Mouse (Mus musculus): Measurements from ENCODE around the gene Bach1. TPM values are rescaled to one million over a fixed set of nuclear protein-coding genes. Genes with fewer than 3 reads are reported as not detected.
"Not testable (repeated sequence)": the region's sequence is repeated elsewhere in the genome, so short reads cannot be mapped to it uniquely, and the experiment has no call there.

Gene Bach1
- total and polyA plus RNA-seq, 2 experiments from 2014 or later: 13.1 to 34.2 TPM

DNA sequence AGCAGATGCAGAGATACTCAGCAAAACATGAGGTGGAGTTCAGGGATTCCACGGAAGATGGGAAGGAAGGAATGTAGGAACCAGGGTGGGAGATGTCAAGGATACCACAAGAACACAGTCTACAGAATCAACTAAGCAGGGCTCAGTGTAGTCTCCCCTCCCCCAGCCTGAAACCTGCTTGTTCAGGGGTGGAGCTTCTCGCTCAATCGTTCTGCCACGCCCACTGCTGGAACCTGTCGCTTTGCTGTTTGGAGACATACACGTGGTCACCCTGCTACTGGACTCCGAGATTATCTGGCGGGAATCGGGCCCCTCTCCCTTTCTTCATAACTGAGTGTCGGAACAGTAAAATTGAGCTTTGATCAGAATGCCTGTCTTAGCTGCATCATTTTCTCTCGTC lies 20.1 kb upstream of the Bach1 start:
- 75% methylated on average over 11 of the region's 11 CpGs for WGBS
- Histone ChIP-seq H3K4me1 (ENCODE audit: insufficient read depth, low read length) (no peaks in the 10 kb centered on the region), H3K9ac (replicated peaks; ENCODE audit: low read length) (no peak overlapping the region), H3K4me2 (ENCODE audit: low read depth, low read length) (no peak overlapping the region), H3K9me3 (ENCODE audit: low read length) (no peaks in the 10 kb centered on the region), H3K27ac (no peak overlapping the region), H3K36me3 (ENCODE audit: insufficient read depth, low read length) (no peaks in the 10 kb centered on the region), H3K27me3 (ENCODE audit: insufficient read depth, low read length) (no peaks in the 10 kb centered on the region), H3K4me3 (ENCODE audit: low read length) (no peak overlapping the region)
- no peak for ATAC-seq
- no peak for TF ChIP-seq CTCF (IDR thresholded peaks at IDR 0.05; ENCODE audit: low read depth)
- DNase-seq (ENCODE audit: low spot score): no peak

DNA sequence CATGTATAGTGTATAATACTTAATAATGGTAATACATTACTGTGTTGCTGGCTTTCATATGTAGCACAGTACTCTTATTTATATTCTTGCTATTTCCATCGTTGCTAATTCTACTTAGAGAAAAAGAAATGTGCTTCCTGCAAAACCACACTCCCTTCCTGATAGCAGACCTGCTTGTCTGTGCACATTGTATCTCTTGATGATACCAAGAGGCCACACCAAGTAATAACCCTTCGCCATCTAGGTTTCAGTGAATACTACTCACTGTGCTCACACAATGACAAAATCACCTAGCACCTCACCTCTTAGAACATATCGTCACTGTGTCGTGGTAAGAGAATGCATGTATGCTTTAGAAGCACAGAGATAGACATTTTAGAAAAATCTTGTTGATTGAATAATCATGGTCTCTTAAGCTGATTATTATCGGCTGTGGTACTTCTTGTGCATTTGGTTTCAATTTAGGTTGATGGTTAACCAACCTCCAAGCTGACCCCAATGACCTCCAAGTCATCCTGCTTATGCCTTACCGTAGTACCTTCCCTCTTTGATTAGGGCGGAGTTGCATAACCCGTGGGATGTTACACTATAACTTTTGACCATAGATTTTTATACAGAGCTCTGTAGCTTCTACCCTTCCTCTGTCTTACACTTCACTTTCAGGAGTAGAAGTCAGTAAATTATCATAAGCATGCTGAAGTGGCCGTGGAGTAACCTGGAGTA lies 17.7 kb upstream of the Bach1 start:
- no peaks in the 10 kb centered on the region for H3K9me3 ChIP-seq (ENCODE audit: low read length)
- no peaks in the 10 kb centered on the region for H3K27me3 ChIP-seq (ENCODE audit: insufficient read depth, low read length)
- H3K4me2 ChIP-seq (ENCODE audit: low read depth, low read length): no peak overlapping the region
- TF ChIP-seq CTCF (IDR thresholded peaks at IDR 0.05; ENCODE audit: low read depth): no peak
- no peak for ATAC-seq
- H3K4me1 ChIP-seq (ENCODE audit: insufficient read depth, low read length): no peaks in the 10 kb centered on the region
- no peak overlapping the region for H3K4me3 ChIP-seq (ENCODE audit: low read length)
- no peak overlapping the region for H3K27ac ChIP-seq
- DNase-seq (ENCODE audit: low spot score): no peak
- no peak overlapping the region for H3K9ac ChIP-seq (replicated peaks; ENCODE audit: low read length)
- no peaks in the 10 kb centered on the region for H3K36me3 ChIP-seq (ENCODE audit: insufficient read depth, low read length)
- 91% methylated on average over 9 of the region's 9 CpGs for WGBS

DNA sequence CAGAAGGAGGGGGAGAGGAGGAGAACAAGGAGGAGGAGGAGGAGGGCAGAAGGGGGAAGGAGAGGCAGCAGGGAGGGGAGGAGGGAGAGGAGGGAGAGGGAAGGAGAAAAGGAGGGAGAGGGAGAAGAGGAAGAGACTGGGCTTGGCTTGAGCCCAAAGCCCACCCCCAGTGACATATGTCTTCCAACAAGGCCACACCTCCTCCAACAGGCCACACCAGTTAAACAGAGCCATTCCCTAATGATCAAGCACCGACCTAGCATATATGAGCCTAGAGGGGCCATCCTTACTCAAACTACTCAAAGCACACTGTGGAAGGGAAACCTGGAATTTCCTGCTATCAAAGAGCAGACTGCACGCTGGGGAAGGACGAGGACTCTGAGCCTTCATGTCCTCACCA lies 16.9 kb upstream of the Bach1 start:
- TF ChIP-seq CTCF (IDR thresholded peaks at IDR 0.05; ENCODE audit: low read depth): no peak
- 66% methylated on average over 3 of the region's 3 CpGs for WGBS
- ATAC-seq: no peak

DNA sequence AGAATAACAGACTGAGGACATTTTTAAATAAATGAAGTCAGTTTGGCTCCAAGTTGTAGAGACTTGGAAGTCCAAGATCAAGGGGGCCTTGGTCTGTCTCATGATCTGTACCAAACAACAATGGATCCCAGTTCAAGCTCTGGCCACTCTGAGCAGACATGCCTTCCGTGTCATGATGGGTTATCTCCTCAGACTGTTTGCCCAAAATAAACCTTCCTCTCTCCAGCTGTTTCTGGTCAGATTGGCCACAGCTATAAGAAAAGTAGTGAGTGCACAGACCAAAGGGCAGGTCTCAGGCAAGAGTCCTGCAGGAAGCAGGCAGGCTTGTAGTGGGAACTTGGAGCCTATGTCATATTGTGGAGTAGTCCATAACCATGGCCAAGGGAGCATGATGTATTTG lies 12.3 kb upstream of the Bach1 start:
- no peak for TF ChIP-seq CTCF (IDR thresholded peaks at IDR 0.05; ENCODE audit: low read depth)
- DNase-seq (ENCODE audit: low spot score): no peak
- Histone ChIP-seq H3K27me3 (ENCODE audit: insufficient read depth, low read length) (no peaks in the 10 kb centered on the region), H3K27ac (no peak overlapping the region), H3K4me2 (ENCODE audit: low read depth, low read length) (no peak overlapping the region), H3K9me3 (ENCODE audit: low read length) (no peaks in the 10 kb centered on the region), H3K4me1 (ENCODE audit: insufficient read depth, low read length) (no peaks in the 10 kb centered on the region), H3K36me3 (ENCODE audit: insufficient read depth, low read length) (no peaks in the 10 kb centered on the region), H3K9ac (replicated peaks; ENCODE audit: low read length) (no peak overlapping the region), H3K4me3 (ENCODE audit: low read length) (no peak overlapping the region)
- WGBS: 81% methylated on average over 1 of the region's 1 CpGs
- no peak for ATAC-seq

More for the DNA sequence above, 16.9 kb upstream of the Bach1 start:
- H3K4me2 ChIP-seq (ENCODE audit: low read depth, low read length): no peak overlapping the region
- no peaks in the 10 kb centered on the region for H3K9me3 ChIP-seq (ENCODE audit: low read length)
- no peak overlapping the region for H3K27ac ChIP-seq
- no peak for DNase-seq (ENCODE audit: low spot score)
- H3K4me1 ChIP-seq (ENCODE audit: insufficient read depth, low read length): no peaks in the 10 kb centered on the region
- no peaks in the 10 kb centered on the region for H3K27me3 ChIP-seq (ENCODE audit: insufficient read depth, low read length)
- H3K36me3 ChIP-seq (ENCODE audit: insufficient read depth, low read length): no peaks in the 10 kb centered on the region
- no peak overlapping the region for H3K9ac ChIP-seq (replicated peaks; ENCODE audit: low read length)
- no peak overlapping the region for H3K4me3 ChIP-seq (ENCODE audit: low read length)

DNA sequence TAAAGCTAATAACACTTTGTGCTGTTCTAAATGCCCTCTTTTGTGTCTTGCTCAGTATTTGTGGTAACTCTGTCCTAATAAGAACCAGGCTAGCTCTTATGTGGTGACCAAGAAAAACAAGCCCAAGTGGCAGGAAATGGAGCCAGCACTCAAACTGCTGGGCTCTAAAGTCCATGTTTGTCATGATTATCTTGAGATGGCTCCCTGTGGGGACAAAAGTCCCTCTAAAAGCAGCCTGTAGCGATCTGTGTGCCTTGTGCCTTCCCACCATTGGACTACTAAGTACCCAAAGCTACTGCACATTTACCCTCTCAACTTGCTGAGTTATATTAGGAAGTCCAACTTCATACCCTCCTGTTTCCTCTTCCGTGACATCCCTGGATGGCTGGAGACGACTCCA lies 11.4 kb upstream of the Bach1 start:
- no peaks in the 10 kb centered on the region for H3K4me1 ChIP-seq (ENCODE audit: insufficient read depth, low read length)
- no peak for TF ChIP-seq CTCF (IDR thresholded peaks at IDR 0.05; ENCODE audit: low read depth)
- H3K4me3 ChIP-seq (ENCODE audit: low read length): no peak overlapping the region
- H3K36me3 ChIP-seq (ENCODE audit: insufficient read depth, low read length): no peaks in the 10 kb centered on the region
- no peaks in the 10 kb centered on the region for H3K27me3 ChIP-seq (ENCODE audit: insufficient read depth, low read length)
- 81% methylated on average over 3 of the region's 3 CpGs for WGBS
- H3K9ac ChIP-seq (replicated peaks; ENCODE audit: low read length): no peak overlapping the region
- DNase-seq (ENCODE audit: low spot score): no peak
- no peak overlapping the region for H3K27ac ChIP-seq
- ATAC-seq: no peak
- H3K9me3 ChIP-seq (ENCODE audit: low read length): no peaks in the 10 kb centered on the region
- no peak overlapping the region for H3K4me2 ChIP-seq (ENCODE audit: low read depth, low read length)

DNA sequence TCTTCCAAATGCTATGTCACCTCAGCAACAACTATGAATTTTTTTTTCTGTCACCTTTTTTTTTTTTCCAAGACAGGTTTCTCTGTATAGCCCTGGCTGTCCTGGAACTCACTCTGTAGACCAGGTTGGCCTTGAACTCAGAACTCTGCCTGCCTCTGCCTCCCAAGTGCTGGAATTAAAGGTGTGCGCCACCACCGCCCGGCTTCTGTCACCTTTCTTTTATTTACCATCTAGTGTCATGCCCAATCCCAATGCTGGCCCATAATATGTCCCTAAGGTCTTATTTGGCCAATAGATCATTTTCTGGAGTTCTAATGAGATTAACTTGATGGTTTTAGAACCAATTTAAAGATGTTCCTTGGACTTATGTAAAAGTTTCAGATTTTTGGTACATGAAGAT lies 10.4 kb upstream of the Bach1 start:
- not testable (repeated sequence) for H3K9ac ChIP-seq (replicated peaks; ENCODE audit: low read length); H3K9me3 ChIP-seq (ENCODE audit: low read length); H3K4me1 ChIP-seq (ENCODE audit: insufficient read depth, low read length); H3K27ac ChIP-seq; DNase-seq (ENCODE audit: low spot score); H3K4me2 ChIP-seq (ENCODE audit: low read depth, low read length); H3K36me3 ChIP-seq (ENCODE audit: insufficient read depth, low read length); H3K27me3 ChIP-seq (ENCODE audit: insufficient read depth, low read length); ATAC-seq; H3K4me3 ChIP-seq (ENCODE audit: low read length)
- 95% methylated on average over 3 of the region's 3 CpGs for WGBS

DNA sequence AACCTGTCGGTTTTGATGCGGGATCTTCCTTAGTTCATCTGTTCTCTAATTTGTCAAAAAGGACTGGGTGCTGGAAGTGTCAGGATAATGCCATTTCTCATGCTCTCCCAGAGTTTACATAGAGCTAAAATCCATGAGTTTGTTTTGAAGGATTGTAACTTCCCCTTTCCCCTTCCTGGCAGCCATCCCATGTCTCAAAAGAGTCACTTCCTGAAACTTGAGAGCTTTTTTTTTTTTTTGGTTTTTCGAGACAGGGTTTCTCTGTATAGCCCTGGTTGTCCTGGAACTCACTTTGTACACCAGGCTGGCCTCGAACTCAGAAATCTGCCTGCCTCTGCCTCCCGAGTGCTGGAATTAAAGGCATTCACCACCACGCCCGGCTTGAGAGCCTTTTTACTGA lies 9.9 kb upstream of the Bach1 start:
- H3K4me3 ChIP-seq (ENCODE audit: low read length); DNase-seq (ENCODE audit: low spot score); H3K9ac ChIP-seq (replicated peaks; ENCODE audit: low read length); H3K36me3 ChIP-seq (ENCODE audit: insufficient read depth, low read length); H3K4me1 ChIP-seq (ENCODE audit: insufficient read depth, low read length); H3K27ac ChIP-seq; H3K27me3 ChIP-seq (ENCODE audit: insufficient read depth, low read length); H3K4me2 ChIP-seq (ENCODE audit: low read depth, low read length); ATAC-seq; H3K9me3 ChIP-seq (ENCODE audit: low read length): not testable (repeated sequence)
- WGBS: 84% methylated on average over 7 of the region's 7 CpGs

All from hindbrain, postnatal 0 days (tissue).